Comparison of ENCODE assay signal across 15 mouse cellular contexts in the genomic region with DNA sequence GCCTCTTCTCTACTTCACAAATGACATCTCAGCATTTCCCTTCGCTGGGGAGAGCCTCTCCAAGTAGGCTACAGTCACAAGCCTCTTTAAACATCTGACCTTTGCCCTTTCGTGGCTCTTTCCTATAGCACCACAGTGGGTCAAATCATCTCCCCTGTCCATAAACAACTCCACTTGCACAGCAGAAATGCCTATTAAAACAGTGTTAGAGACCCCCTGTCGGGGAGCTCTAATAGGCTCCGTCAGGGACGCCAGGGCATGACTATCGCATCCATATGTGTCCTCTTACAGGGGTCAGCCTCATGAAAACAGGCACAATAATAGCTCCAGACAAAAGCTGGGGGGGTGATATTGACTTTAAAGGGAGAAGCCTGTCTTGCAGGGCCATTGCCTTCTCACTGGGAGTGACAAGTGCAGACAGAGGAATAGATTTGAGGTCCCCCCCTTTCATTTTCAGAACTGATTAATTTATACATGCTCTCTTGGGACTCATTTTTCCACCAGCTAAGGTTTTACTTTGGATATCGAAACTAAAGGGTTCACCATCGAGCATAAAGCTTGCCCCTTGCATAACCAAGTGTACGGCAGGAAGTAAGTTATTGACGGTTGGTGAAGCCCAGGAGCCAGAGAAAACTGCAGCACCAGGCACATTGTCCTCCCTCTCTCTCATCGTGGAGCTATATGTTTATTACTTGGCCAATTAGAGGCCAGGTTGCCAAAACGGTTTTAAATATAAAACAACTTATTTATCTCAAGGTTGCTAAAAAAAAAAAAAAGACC.
A peak's percentile ranks its signal among the peaks of the same experiment; 100 is the strongest.
DNase-seq lines count a peak whose midpoint lies in the region; ATAC-seq lines count a peak whose summit lies in the region.
"Had no signal": no experiment of that assay in that cellular context is flagged by ENCODE, and none has a peak within 500 bp of the region (broad histone marks: within the 10 kb centered on the region; RNA-seq: fewer than 3 reads in every experiment).

No protein-coding gene starts in this region.

- H3K9me3 ChIP-seq in hindbrain, embryonic 12.5 days (replicated peaks), result no peaks in the 10 kb centered on the region
- no peaks in the 10 kb centered on the region for H3K9me3 ChIP-seq in hindbrain, embryonic 14.5 days (ENCODE audit: control insufficient read depth, low read length)
- H3K9me3 ChIP-seq in limb, embryonic 13.5 days, result no peaks in the 10 kb centered on the region
- H3K9me3 ChIP-seq: heart, embryonic 15.5 days; limb, embryonic 15.5 days had no signal

- 0 out of 2 replicates have a peak, but pooled peaks have one; percentile 40 for ATAC-seq in hindbrain, embryonic 12.5 days (ENCODE audit: low FRiP score)
- ATAC-seq in hindbrain, embryonic 14.5 days (ENCODE audit: low FRiP score), result no peak
- ATAC-seq in limb, embryonic 13.5 days (ENCODE audit: low FRiP score, low read depth), result 0 out of 2 replicates have a peak, but pooled peaks have one; percentile 24
- ATAC-seq: inflammation-experienced regulatory T-cells, adult 6 months had no signal

- no peak overlapping the region for H3K27ac ChIP-seq in hindbrain, embryonic 12.5 days
- no peak overlapping the region for H3K27ac ChIP-seq in hindbrain, embryonic 14.5 days
- H3K27ac ChIP-seq in limb, embryonic 13.5 days, result no peak overlapping the region
- H3K27ac ChIP-seq: heart, embryonic 15.5 days; limb, embryonic 15.5 days had no signal

- H3K4me2 ChIP-seq in hindbrain, embryonic 12.5 days (replicated peaks), result no peak overlapping the region
- no peak overlapping the region for H3K4me2 ChIP-seq in hindbrain, embryonic 14.5 days (replicated peaks)
- peak overlapping the region; percentile 35; the same call in 1 of the 2 replicates for H3K4me2 ChIP-seq in limb, embryonic 13.5 days (replicated peaks)
- H3K4me2 ChIP-seq: heart, embryonic 15.5 days; limb, embryonic 15.5 days; lung, embryonic 14.5 days had no signal

- H3K4me1 ChIP-seq in hindbrain, embryonic 12.5 days, result peaks cover 6% of the 10 kb centered on the region; the same call in 1 of the 2 replicates
- H3K4me1 ChIP-seq in hindbrain, embryonic 14.5 days (replicated peaks; ENCODE audit: control insufficient read depth, insufficient read depth, low read length), result 0 out of 2 replicates have a peak, but pooled peaks cover 3% of the 10 kb centered on the region
- peaks cover 14% of the 10 kb centered on the region for H3K4me1 ChIP-seq in limb, embryonic 13.5 days
- H3K4me1 ChIP-seq: heart, embryonic 15.5 days; limb, embryonic 15.5 days had no signal

- peaks cover 40% of the 10 kb centered on the region for H3K27me3 ChIP-seq in hindbrain, embryonic 12.5 days
- H3K27me3 ChIP-seq in hindbrain, embryonic 14.5 days (ENCODE audit: control insufficient read depth, insufficient read depth, low read length), result peaks cover 59% of the 10 kb centered on the region
- H3K27me3 ChIP-seq in limb, embryonic 13.5 days, result peaks cover 29% of the 10 kb centered on the region
- H3K27me3 ChIP-seq: heart, embryonic 15.5 days; limb, embryonic 15.5 days had no signal

- H3K36me3 ChIP-seq in hindbrain, embryonic 12.5 days, result no peaks in the 10 kb centered on the region
- H3K36me3 ChIP-seq in hindbrain, embryonic 14.5 days (replicated peaks; ENCODE audit: control insufficient read depth, insufficient read depth), result no peaks in the 10 kb centered on the region
- no peaks in the 10 kb centered on the region for H3K36me3 ChIP-seq in limb, embryonic 13.5 days
- H3K36me3 ChIP-seq: heart, embryonic 15.5 days; limb, embryonic 15.5 days had no signal

- no peak overlapping the region for H3K9ac ChIP-seq in hindbrain, embryonic 12.5 days
- H3K9ac ChIP-seq in hindbrain, embryonic 14.5 days, result no peak overlapping the region
- no peak overlapping the region for H3K9ac ChIP-seq in limb, embryonic 13.5 days
- H3K9ac ChIP-seq: heart, embryonic 15.5 days; limb, embryonic 15.5 days; lung, embryonic 14.5 days had no signal

- DNase-seq in hindbrain, embryonic 14.5 days (ENCODE audit: low spot score), result no peak
- DNase-seq in A20 (ENCODE audit: low read depth, low spot score), result peak; percentile 59
- DNase-seq in embryo, embryonic 9.5 days (ENCODE audit: extremely low spot score), result peak; percentile 48
- no peak for DNase-seq in layer of hippocampus, adult 9-10 months (ENCODE audit: low spot score)
- no peak for DNase-seq in layer of hippocampus, postnatal 36 days
- DNase-seq in cerebellum, adult 8-10 months, result no peak
- DNase-seq: adrenal gland, postnatal 25 days; layer of hippocampus, adult 9-11 months; lung, embryonic 14.5 days had no signal

- WGBS in hindbrain, embryonic 12.5 days, result 31% methylated on average over 12 of the region's 12 CpGs
- WGBS in hindbrain, embryonic 14.5 days, result 23% methylated on average over 12 of the region's 12 CpGs
- 13% methylated on average over 12 of the region's 12 CpGs for WGBS in limb, embryonic 13.5 days

- H3K4me3 ChIP-seq in hindbrain, embryonic 12.5 days, result no peak overlapping the region
- H3K4me3 ChIP-seq in hindbrain, embryonic 14.5 days (replicated peaks; ENCODE audit: low read length), result no peak overlapping the region
- H3K4me3 ChIP-seq in limb, embryonic 13.5 days, result no peak overlapping the region
- H3K4me3 ChIP-seq: erythroblast, embryonic 14.5 days; heart, embryonic 15.5 days; limb, embryonic 15.5 days had no signal

Comparison
In these comparisons a context has a peak if more than half of its experiments do, and no peak if none do; other contexts are left out.
1. DNase-seq: peak in A20 (single experiment) and embryo, embryonic 9.5 days (single experiment); none in hindbrain, embryonic 14.5 days (single experiment), layer of hippocampus, adult 9-10 months (single experiment), layer of hippocampus, postnatal 36 days (0 of 2) and cerebellum, adult 8-10 months (single experiment).